Mouse (Mus musculus): ENCODE measurements around the gene Otx2.
"Not testable (repeated sequence)": the region's sequence is repeated elsewhere in the genome, so short reads cannot be mapped to it uniquely, and the experiment has no call there.

Gene Otx2

DNA sequence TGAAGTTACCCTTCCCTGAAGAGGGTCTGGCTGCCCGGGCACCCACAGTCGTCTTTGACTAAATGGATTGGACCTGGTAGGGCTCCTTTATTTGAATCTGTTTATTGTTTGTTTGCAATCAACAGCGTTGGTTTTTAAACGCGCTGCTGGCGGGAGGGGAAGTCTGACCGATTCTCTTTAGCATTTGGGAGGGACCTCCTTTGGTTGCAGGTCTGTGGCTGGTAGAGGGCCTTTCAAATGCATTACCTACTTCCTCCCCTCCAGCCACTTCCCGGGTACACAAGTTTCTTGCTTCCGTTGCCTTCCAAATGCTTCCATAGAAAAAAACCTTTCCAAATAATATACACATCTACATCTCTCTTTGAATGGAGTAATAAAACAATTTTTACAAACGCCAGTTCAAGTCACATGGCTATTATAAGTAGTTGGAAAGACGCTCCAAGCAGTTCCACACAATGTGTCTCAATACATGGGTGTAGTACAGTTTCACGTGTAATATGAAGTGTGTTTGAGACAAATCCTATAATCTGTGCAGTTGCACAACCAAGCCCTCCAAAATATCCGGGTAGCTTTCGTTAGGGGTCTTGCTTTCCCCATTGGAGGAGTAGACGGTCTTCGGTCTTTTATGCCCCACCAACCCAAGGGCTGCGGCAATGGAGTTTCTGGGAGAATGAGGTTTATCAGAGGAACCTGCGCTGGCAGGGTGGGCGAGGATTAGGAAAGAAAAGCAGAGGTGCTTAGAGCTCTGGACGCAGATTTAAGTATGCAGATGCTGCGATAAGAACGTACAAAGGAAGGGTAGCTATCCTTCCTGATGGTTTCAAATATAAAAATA is 19.7 kb downstream of the Otx2 start:
- no peak for DNase-seq (ENCODE audit: low read depth, low spot score)

DNA sequence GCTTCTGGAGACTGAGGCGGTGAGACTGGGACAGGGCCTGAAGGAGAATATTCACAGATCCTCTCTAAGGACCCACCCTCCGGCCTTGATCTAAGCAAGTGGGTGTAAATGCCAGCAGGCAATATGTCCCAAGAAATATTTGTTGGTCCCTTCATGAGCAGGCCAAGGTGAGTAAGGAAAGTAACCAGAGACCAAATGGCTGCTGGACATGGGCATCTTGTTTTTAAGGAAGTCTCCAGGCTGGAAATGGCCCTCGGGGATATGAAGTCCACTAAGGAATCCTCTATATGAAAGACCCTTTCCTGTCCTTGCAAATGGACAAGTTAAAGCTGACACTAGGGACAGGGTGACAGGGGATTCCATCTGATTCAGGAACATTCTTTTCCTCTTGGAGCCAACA is 20.5 kb downstream of the Otx2 start:
- DNase-seq (ENCODE audit: low read depth, low spot score) = no peak

- DNase-seq (ENCODE audit: low read depth, low spot score) = no peak
These were observed 21.4 kb downstream of the Otx2 start for GRCm38 (mm10) chr14:48652256-48652655.

DNA sequence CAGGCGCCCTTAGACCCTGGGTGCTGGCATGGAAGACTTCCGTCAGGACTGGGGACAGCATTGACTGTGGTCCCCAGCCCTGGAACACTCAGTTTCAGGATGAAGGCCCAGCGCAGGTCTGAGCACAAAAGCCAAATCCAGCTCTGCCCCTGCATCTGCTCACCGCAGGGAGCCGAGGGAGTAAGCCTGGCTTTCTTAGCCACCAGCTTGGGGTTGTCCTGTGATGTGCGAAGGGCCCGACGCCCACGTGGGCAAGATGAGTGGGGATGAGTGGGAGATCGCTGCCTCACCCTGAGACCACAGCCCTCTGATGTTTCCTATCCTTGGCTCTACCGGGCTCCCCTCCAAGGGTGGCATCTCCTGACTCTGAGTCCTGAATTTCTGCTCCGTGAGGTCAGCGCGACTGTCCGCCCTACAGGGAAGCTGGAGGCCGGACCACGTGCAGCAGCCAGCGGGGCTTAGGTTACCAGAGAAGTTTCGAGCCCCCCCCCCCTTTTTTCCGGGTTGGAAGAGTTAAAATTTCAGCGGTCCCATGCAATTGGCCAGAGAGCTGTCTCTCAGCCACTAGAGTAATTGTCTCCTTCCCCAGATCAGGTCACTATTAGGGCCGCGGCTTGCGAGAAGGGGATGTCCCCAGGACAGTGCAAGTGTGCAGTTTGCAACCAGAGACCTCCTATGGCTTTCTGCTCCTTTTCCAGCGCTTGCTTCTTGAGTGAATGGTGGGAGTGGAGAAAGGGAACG is 22.0 kb downstream of the Otx2 start:
- DNase-seq (ENCODE audit: low read depth, low spot score) = no peak

- no peak for DNase-seq (ENCODE audit: low read depth, low spot score)
These were observed 31.9 kb downstream of the Otx2 start for GRCm38 (mm10) chr14:48641462-48642395.

- DNase-seq (ENCODE audit: low read depth, low spot score) = no peak
These were observed 40.5 kb downstream of the Otx2 start for GRCm38 (mm10) chr14:48633141-48633540.

GRCm38 (mm10) chr14:48632335-48632734 is 41.3 kb downstream of the Otx2 start:
- no peak for DNase-seq (ENCODE audit: low read depth, low spot score)

DNA sequence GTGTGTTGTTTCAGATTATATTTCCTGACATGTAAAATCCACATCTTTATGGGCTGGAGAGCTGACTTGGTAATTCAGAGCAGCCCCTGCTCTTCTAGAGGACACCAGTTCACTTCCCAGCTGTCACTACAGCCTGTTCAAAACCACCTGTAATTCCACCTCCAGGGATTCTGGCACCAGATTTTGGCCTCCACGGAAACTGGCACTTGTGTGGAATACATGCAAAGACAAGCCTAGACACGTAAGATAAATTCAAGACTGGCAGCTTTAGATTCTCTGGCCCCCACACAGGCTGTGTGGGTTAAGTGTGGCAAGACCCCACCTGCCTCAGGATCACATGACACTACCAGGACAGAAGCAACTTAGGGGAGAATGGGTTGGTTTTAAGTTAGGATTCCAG is 42.1 kb downstream of the Otx2 start:
- no peak for DNase-seq (ENCODE audit: low read depth, low spot score)

DNA sequence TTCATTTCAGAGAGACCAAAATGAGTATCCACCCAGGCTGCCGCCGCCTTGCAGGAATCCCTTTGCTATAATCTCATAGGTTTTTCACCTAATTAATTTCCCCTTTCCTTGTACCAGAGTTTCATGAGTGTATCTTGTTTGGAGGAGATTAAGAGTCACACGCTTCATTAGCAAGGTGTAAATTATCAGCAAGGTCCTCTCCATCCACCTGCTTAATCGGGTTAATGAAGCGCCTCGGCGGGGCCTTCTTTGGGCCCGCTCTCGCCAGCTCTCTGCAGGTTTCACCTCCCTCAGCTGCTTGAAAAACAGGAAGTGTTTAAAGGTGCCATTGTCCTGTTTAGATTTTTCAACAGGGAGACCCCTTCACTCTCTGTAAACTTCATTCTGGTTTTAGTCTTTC is 44.2 kb downstream of the Otx2 start:
- no peak for DNase-seq (ENCODE audit: low read depth, low spot score)

- DNase-seq (ENCODE audit: low read depth, low spot score) = no peak
These were observed 47.3 kb downstream of the Otx2 start for GRCm38 (mm10) chr14:48626271-48626670.

- no peak for DNase-seq (ENCODE audit: low read depth, low spot score)
These were observed 48.3 kb downstream of the Otx2 start for GRCm38 (mm10) chr14:48625331-48625694.

GRCm38 (mm10) chr14:48624596-48625330 is 48.9 kb downstream of the Otx2 start:
- DNase-seq (ENCODE audit: low read depth, low spot score) = no peak

GRCm38 (mm10) chr14:48622726-48623125 is 50.9 kb downstream of the Otx2 start:
- not testable (repeated sequence) for DNase-seq (ENCODE audit: low read depth, low spot score)

- no peak for DNase-seq (ENCODE audit: low read depth, low spot score)
These were observed 57.3 kb downstream of the Otx2 start for GRCm38 (mm10) chr14:48616361-48616760.

DNA sequence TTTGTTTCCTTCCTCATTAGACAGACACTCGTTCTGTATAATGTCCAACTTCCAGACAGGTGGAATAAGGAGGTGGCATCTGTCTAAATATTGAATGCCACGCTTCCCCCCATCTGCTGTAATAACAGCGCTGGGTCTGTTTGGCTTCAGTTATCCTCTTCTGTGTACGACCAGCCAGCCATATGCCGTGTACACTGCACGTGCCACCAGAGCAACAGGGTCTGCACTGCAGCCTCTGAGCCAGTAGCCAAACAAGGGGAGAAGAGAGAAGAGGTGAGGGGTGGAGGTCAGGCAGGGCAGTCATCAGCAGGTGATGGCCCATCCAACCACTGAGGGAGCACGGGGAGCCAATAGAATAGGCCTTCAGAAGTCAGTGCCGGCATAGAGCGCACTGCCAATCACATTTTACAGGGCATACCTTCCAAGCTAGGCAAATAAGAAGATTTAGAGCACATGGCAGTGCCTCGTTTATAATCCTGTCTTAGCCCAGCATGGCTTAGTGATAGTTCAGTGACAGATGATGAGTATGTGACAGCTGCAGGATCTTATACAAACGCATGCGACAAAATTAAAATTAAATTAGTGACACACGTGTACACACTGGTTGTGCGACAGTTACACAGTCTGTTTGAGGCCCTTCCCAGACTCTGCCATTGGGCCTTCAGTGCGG is 64.8 kb downstream of the Otx2 start:
- no peak for DNase-seq (ENCODE audit: low read depth, low spot score)
